Mouse (Mus musculus) ovary, postnatal 10 days (tissue): ENCODE data around the gene Gm38655.
"Not testable (repeated sequence)": the region's sequence is repeated elsewhere in the genome, so short reads cannot be mapped to it uniquely, and the experiment has no call there.

Source experiments
- DNase-seq: peaks from one replicate; pipeline ENCODE4 v3.0.0; 2022; ENCODE audit warnings: low spot score

The Gm38655 gene

GRCm38 (mm10) chr17:25169706-25170105 lies 5.6 kb downstream of the Gm38655 start:
- no peak for DNase-seq

GRCm38 (mm10) chr17:25165970-25166671 lies 9.2 kb downstream of the Gm38655 start:
- no peak for DNase-seq

- DNase-seq: no peak
Measured at GRCm38 (mm10) chr17:25164770-25165169, 10.5 kb downstream of the Gm38655 start.

GRCm38 (mm10) chr17:25163387-25163786 lies 11.9 kb downstream of the Gm38655 start:
- DNase-seq: no peak

GRCm38 (mm10) chr17:25162161-25162560 lies 13.1 kb downstream of the Gm38655 start, which contains the start of gene Ccdc154:
TSS of gene Ccdc154 (plus strand) at chr17:25162461.
- DNase-seq: no peak

- DNase-seq: no peak
Measured at GRCm38 (mm10) chr17:25139960-25140359, 35.3 kb downstream of the Gm38655 start.

- no peak for DNase-seq
Measured at GRCm38 (mm10) chr17:25138803-25139202, 36.5 kb downstream of the Gm38655 start.

GRCm38 (mm10) chr17:25135622-25136021 lies 39.6 kb downstream of the Gm38655 start:
- no peak for DNase-seq

GRCm38 (mm10) chr17:25133275-25133698 lies 42.0 kb downstream of the Gm38655 start, which contains the start of gene Clcn7:
TSS of gene Clcn7 (plus strand) at chr17:25133391.
- peak; percentile 84 for DNase-seq

GRCm38 (mm10) chr17:25130060-25130459 lies 45.2 kb downstream of the Gm38655 start:
- no peak for DNase-seq

- DNase-seq: no peak
Measured at GRCm38 (mm10) chr17:25127681-25128080, 47.6 kb downstream of the Gm38655 start.

- DNase-seq: no peak
Measured at GRCm38 (mm10) chr17:25127079-25127478, 48.2 kb downstream of the Gm38655 start.

- DNase-seq: not testable (repeated sequence)
Measured at GRCm38 (mm10) chr17:25125442-25126060, 49.7 kb downstream of the Gm38655 start.

GRCm38 (mm10) chr17:25123979-25124378 lies 51.3 kb downstream of the Gm38655 start:
- DNase-seq: no peak
